Mouse (Mus musculus) naive thymus-derived CD4-positive, alpha-beta T cell, adult 2 months (primary cell): ENCODE measurements around the gene Rhox3f.
"Not testable (repeated sequence)": the region's sequence is repeated elsewhere in the genome, so short reads cannot be mapped to it uniquely, and the experiment has no call there.

Experiments used
- DNase-seq: peaks from one replicate; pipeline ENCODE4 v3.0.0-alpha.2; 2011; ENCODE audit warnings: low read depth

Gene Rhox3f

GRCm38 (mm10) chrX:37580692-37581091, at the start of gene Rhox3f:
Gene Rhox3f, plus strand, starts transcription at chrX:37580992.
- DNase-seq: not testable (repeated sequence)

- not testable (repeated sequence) for DNase-seq
Measured at GRCm38 (mm10) chrX:37541719-37542118, 39.1 kb upstream of the Rhox3f start, which contains the start of gene Rhox3e. Gene Rhox3e, plus strand, starts transcription at chrX:37542019.

GRCm38 (mm10) chrX:37557112-37557511, 23.7 kb upstream of the Rhox3f start, which contains the start of gene Rhox4e:
Gene Rhox4e, plus strand, starts transcription at chrX:37557412.
- DNase-seq: not testable (repeated sequence)

- not testable (repeated sequence) for DNase-seq
Measured at GRCm38 (mm10) chrX:37571105-37571504, 9.7 kb upstream of the Rhox3f start, which contains the start of gene Rhox2f. Gene Rhox2f, plus strand, starts transcription at chrX:37571405.

DNA sequence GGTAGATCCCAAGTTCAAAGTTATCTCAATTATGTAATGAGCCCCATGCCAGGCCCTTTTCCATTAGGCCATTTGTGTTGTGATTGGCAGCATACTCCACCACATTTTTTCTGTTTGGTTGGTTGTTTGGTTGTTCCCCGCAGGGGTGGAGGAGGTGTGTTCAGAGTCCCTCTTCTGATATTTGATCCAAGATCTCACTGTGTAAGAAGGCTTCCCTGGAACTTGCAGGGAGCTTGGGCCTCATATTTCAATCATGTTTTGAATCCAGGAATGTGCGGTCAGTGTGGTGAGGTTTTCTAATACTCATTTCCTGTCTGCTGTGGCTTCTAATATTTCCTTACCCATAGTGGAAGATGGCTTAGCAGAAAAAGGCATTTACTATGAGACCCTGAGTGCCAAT, 8.2 kb upstream of the Rhox3f start:
- not testable (repeated sequence) for DNase-seq

- DNase-seq: not testable (repeated sequence)
Measured at GRCm38 (mm10) chrX:37607604-37608003, 26.8 kb downstream of the Rhox3f start, which contains the start of gene Rhox4f. Gene Rhox4f, minus strand, starts transcription at chrX:37607704.

- DNase-seq: not testable (repeated sequence)
Measured at GRCm38 (mm10) chrX:37628512-37628911, 47.7 kb downstream of the Rhox3f start, which contains the start of gene Rhox3g. Gene Rhox3g, minus strand, starts transcription at chrX:37628612.
